Mouse (Mus musculus): ENCODE measurements around the gene Wdfy1. TPM values are rescaled to one million over a fixed set of nuclear protein-coding genes. Genes with fewer than 3 reads are reported as not detected.

Wdfy1 gene
- polyA plus RNA-seq (2012; ENCODE audit: low replicate concordance): 47.1 and 61.2 TPM in 2 replicates

DNA sequence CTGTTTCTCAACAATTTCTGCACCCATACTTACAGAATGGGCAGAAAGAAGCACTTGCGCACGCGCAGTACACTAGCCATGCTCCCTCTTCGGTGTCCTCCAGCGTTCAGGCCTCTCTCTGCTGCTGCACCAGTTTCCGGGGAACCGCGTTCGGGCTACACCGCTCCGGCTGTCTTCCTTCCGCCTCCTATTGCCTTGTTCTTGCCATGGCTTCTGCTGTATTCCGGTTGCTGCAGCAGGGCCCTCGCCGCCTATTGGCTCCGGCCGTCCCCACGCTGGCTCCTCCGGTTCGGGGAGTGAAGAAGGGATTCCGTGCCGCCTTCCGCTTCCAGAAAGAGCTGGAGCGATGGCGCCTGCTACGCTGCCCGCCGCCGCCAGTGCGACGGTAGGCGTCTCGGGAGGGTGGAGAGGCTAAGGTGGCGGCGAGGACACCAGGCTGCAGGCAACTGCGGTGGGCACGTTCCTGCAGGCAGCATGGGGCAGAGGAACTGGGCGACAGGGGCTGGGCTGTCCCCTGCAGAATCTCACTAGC is at the start of gene Wdfy1, which contains the start of gene Mrpl44:
Wdfy1 (minus strand) TSS at position 217 of the 532 bp plus-strand sequence.
Mrpl44 (plus strand) TSS at position 92 of the 532 bp plus-strand sequence.

DNA sequence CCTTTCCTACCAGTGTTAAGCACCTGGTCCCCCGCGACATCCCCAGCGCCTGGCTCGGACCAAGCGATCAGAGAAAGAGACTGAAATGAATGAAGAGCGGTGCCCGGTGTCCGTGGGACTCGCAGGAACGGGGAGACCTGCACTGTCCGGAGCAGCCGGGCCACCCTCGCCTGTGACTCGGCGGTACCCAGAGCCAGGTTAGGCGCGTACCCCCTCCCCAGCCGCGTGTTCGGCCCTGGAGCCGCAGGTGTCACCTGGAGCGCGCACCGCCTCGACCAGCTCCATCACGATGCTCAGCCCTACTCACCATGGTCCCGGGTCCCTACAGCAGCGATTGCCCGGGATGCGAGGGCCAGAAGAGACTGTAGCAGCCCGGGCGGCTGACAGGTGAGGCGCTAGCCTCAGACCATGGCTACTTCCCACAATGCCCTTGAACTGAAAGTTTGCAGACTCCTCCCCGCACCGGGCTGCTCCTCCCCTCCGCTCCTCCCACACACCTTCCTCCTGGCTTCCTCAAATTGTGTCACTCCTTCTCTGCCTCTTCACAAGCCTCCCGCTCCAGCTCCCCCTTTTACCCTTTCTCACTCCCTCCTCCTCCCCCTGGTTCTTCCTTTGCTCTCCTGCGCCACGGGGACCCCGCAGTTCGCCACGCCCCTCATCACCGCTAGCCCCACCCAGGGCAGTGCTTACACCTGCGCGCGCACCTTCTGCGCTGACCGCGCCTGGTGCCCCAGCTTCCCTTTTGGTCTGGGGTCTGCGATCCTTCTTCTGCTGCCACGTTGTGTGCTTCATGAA is 104.2 kb downstream of the Wdfy1 start, which contains the start of gene Ap1s3:
Ap1s3 (minus strand) TSS at position 430 of the 795 bp plus-strand sequence.

Other genes starting within 250 kb of the Wdfy1 start
- gene Ap1s3, start 104.2 kb downstream of the Wdfy1 start, polyA plus RNA-seq (2012; ENCODE audit: low replicate concordance): 1.9 and 11.1 TPM in 2 replicates
- gene Mrpl44, start 125 bp downstream of the Wdfy1 start, polyA plus RNA-seq (2012; ENCODE audit: low replicate concordance): 16.8 and 19.2 TPM in 2 replicates
- gene Serpine2, start 85.0 kb upstream of the Wdfy1 start, polyA plus RNA-seq (2012; ENCODE audit: low replicate concordance): 0.13 and 0.45 TPM in 2 replicates

All from leukemia stem cell, adult 10-12 weeks (primary cell).